Mouse (Mus musculus) activated CD4-positive, CD25-positive, alpha-beta regulatory T cell, adult 4 months (primary cell): ENCODE measurements around the gene Arid3a. TPM values are rescaled to one million over a fixed set of nuclear protein-coding genes. Genes with fewer than 3 reads are reported as not detected.

Experiments
- ATAC-seq: one replicate; pipeline ENCODE4 v1.8.0; 2017
- polyA plus RNA-seq, 2 experiments: library from polyadenylated mRNA; unstranded; fragments of 100-300 nt; shearing (Covaris generic); gene quantifications; one replicate each; pipeline ENCODE4 v1.2.1; 2017

Gene Arid3a
- polyA plus RNA-seq, 2 experiments from 2014 or later, result 2.1 to 2.5 TPM

DNA sequence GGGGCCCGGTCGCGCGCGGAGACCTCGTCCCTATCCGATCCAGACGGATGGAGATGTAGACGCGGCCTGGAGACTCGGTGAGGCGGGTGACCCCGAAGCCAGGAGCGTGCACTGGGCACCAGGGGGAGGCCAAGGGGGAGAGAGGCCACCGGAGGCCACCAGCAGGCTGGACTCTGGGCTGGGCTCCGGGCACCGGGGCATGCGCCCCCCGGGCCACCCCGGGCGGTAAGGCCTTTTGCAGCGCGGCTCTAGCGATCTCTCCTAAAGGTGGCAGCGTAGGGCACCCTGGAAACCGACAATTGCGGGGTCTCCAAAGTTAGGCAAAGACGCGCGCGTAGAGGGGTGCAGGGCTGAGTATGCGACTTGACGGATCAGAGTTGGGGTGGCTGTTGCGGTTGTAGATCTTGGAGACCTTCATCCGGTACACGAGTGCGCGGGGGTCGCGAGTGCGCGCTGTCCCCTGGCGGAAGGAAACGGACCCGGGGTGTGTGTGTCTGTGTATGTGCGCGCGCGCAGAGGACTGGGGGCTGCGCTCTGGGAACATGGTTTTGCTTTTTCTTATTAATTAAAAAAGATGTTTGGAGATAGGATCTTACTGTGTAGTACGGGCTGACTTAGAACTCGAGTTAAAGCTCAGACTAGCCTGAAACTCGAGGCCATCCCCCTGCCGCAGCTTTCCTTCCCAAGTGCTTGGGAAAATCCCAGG is 634 bp downstream of the Arid3a start:
- peak; percentile 12 for ATAC-seq

DNA sequence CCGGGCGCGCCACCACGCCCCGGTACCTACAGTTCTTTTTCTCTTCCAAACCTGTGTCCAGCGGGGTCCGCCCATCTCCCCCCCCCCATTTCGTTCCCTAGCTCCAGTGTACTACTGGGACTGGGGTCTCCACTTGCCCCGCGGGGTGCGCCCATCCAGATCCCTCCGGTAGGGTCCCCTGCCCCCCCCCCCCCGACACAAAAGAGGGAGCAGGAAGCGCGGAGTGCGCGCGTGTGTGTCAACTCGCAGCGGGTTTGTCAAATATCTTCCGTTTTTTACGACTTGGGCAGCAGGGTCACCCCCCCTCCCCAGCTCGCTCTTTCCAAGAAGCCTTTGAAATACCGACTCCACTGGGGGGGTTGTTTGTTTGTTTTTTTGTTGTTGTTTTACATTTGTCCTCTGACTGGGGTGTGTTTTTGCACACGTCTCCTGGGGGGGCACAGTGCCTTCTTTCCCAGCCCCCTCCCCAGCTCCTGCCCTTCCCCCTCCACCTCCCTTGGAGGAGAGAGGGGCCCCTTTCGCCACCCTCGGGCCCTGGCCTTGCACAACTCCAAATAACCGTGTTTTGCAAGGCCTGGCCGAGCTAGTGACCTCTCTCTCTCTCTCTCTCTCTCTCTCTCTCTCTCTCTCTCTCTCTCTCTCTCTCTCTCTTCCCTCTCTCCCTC is 1.3 kb downstream of the Arid3a start:
- ATAC-seq, result no peak

DNA sequence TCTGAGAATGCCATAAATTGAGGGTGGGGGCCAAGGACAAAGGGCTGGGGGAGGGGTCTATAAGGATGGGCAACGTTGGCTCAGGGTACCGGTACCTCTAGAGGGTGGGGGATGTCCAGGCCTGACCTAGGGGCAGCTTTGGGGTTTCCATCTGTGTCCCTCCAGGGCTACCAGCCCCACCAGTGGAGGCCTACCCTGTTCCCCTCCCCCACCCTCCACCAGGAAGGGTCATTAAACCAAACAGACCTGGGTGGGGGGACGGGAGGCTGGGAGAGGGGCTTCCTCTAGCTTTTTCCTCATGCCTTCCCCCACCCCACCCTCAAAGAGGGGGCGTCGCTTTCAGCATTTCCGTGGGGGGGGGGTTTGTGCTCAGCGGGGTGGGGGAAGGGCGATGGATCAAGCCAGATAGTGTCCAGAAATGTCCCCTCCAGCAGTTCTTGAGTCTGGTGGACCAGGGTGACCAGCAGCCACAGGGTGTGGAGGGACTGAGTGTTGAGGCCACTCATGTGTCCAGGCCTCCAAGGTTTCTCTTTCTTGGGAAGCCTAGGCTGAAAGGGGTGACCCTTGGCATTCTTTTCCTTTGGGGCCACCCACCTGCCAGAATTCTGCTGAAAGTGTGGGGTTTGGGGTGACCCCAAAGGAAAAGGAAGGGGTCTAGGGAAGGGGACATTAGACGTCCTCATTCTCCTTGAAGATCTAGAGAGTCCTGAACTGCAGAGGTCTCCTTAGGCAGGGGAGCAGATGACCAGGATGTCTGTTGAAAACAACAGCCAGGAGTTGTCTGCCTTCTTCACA is 2.3 kb downstream of the Arid3a start:
- ATAC-seq, result no peak

DNA sequence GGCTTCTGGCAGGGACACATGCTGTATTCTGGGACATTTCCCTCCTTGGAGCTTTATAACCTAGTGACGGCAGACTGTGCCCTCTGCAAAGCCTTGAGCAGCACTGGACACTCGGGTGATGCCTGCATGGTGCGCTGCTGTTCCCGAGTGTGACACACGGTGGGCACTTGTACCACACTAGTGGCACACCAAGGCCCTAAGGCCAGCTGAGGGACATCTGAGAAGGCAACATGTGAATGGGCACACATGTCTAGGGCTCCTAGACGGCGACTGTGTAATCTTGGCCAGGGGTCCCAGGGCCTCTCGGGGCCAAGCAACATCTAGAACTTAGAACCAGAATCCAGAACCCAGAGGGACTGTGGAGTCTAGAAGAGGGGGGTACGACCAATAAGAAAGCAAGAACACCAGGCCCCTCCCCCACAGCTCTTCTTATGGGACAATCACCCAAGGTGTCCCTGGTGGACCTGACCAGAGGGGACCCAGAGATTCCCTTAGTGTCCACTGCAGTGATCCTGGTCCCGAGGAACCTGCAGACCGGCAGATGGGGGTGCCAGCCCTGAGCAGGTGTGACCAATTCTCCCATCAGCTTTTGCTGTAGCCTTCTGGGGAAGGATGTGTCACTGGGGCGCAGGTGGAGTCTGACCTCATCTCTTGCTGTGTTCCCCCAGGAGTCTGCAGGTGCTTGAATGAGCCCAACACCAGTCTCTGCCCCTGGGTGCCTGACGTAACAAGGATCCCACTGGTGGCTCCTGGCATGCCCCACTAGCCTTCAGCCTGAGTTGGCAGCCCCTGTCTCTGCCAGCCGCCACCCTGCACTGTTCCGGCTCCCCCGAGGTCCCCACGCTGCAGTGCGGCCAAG is 3.4 kb downstream of the Arid3a start:
- ATAC-seq, result no peak

DNA sequence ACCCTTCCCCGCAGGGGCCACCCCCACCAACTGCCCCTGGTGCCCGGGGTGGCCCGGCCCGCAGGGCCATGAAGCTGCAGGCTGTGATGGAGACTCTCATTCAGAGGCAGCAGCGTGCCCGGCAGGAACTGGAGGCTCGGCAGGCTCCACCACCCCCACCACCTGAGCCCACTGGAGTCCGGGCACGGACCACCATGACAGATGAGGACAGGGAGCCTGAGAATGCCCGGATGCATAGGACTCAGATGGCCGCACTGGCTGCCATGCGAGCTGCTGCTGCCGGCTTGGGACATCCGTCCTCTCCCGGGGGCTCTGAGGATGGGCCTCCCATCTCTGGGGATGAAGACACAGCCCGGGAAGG is 4.0 kb downstream of the Arid3a start:
- ATAC-seq, result no peak

DNA sequence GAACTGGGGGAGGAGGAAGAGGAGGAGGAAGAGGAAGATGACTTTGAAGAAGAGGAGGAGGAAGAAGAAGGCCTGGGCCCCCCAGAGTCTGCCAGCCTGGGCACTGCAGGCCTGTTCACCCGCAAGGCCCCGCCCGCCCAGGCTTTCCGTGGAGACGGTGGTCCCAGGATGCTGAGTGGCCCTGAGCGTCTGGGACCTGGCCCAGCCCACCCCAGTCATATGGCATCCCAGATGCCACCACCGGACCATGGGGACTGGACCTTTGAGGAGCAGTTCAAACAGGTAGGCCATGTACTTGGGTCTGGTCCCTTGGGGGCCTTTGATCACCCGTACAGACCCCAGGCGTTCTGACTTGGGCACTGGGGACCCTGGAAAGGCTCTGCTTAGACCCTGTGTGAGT is 5.0 kb downstream of the Arid3a start:
- no peak for ATAC-seq

DNA sequence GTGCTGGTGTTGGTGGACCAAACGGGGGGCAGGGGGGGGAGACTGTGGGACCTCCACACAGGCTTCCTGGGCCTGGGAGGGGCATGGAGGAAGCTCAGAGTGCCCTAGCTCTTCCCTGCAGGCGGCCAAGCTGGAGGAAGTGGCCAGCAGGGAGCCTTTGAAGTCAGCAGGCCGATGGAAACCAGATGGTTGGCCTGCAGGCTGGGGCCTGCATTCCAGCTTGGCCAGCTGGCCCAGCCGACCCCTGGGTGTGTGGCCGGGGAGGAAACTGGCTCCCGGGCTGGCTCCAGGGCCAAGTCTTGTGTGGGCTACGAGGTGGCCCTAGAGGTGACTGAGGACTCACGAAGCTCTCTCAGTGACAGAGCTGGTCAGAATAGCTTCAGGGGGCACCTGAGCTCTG is 5.9 kb downstream of the Arid3a start:
- no peak for ATAC-seq

DNA sequence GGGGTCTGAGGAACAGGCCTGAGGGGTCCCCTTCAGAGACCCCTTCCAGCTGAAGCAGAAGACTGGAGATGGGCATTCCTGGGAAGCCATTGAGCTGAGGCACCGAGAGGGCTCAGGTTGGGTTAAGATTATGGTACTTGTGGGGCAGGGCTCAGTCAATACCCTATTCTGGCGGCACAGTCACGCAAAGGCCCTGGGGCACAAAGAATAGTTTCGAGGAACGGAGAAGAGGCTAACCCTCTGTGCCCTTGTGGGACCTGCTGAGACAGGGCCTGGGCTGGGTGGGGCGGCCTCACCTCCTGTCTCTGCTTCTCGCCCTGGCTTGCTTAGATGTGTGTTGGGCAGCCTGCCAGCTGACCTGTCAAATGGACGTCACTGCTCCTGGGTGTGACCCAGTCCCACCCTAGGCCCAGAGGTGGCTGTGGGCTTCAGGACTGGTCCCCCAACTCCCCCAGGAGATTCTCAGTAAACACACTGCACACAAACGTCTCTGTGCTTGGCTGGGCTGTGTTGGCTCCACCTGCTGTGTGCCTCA is 6.4 kb downstream of the Arid3a start:
- ATAC-seq, result no peak

DNA sequence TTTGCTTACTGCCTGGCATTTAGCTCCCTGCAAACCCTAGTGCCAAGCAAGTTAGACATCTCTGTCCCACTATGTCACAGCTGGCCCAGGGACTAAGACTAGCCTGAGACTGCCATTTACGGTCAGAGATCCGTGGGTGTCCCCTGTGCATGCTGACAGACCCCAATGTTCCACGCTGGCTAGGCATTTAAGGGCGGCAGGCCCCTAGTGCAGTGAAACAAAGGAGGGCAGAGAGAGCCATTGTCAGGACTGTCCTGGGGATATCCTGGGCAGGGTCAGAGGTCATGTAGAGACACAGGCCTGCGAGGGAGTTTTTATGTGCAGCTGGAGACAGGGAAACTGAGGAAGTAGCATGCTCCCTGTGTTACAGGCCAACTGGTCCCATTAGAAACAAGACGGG is 7.0 kb downstream of the Arid3a start:
- ATAC-seq, result no peak

DNA sequence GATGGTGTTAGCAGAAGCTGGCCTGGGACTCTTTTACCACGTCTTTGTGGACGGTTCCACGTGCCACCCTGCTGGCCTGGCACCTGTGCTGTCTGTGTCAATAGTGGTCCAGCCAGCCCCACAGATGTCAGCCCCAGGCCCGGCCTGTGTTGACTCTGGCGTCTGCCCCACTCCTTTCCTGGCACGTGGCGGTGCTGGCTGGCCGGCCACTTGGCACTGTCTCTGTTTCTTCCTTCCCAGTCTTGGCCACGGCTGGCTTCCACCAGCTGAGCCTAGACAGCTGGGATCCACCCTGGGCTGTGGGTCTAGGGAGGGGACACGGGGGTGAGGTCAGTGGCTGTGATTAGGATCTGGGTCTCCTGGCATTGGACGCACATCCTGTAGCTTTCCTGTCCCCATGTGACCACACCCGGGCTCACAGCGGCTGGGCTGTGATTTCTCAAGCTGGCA is 7.5 kb downstream of the Arid3a start:
- ATAC-seq, result no peak

DNA sequence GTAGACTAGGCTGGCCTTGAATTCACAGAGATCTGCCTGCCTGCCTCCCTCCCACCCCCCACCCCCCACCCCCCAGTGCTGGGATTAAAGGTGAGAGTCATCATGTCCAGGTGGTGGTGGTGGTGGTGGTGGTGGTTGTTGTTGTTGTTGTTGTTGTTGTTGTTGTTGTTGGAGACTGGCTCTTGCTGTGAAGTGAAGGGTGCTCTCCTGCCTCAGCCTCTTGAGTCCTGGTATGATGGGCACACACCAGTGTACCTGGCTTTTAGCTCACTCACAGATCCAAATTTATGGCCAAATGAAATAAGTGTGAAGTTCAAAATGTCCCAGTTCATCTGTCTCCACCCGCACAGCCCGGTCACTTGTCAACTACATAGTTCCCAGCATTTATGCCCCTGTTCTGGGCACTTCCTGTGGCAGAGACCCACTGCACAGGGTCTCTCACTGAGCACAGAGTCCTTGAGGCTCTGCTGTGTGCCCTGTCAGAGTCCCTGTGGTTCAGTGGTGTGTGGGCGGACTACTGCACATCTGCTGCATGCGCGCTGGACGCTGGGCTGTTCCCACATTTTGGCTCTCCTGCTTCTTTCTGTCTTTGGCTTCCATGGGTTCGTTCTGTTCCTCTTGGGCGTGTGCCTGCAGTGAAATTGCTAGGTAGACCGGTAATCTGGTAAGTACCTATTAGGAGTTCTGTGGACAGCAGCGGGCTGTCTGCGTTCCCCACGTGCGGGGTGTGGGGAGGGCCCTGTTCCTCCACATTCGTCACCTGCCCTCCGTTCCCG is 8.1 kb downstream of the Arid3a start:
- ATAC-seq, result no peak

DNA sequence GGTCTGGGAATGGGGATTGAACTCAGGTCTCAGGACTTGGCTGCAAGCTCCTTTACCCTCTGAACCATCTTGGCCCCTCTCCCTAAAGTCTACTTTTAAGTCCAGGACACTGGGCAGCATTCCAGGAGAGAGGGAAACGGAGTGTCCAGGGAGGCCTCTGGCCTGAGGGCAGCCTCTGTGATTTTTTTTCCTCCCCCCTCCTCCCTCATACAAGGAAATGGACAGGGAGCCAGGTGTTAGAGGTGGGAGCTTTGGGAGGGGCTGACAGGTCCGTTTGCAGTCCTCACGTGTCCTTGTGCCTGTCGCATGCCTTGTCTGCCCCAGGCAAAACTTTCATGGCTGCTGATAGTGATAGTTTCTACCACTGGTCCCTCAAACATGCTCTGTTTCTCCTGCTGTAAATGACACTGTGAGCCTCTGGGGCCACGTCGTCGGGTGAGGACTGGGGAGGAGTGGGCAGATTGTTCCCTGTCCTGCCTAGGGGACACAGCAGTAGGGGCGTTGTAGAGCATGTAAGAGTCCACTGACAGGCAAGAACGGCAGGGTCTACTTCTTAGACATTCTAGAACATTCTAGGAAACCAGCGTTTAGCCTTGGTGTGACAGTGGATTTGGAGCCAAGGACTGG is 9.6 kb downstream of the Arid3a start:
- no peak for ATAC-seq

DNA sequence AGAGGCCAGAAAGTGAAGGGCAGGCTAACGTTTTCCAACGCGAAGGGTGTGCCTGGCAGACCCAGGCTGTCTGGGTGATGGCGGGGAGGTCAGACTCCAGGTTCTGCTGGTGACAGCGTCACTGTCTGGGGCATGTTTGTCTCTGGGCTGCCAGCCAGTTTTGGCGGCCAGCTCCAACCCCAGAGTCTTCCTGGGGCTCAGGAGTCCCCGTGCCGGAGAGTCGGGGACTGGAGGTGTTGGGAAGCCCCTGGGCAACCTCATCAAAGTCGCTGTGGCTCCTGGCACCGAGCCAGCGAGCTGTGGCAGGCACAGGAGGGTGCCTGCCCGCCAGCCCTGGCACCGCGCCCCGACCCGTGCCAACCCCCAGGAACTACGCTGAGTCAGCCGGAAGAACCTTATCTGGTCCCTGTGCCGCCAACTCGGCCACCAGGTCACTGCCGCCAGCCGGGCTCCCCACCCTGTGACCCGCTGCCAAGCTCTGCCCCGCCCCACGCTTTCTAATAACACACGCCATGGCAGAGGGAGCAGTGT is 10.1 kb downstream of the Arid3a start:
- ATAC-seq, result peak; percentile 88

DNA sequence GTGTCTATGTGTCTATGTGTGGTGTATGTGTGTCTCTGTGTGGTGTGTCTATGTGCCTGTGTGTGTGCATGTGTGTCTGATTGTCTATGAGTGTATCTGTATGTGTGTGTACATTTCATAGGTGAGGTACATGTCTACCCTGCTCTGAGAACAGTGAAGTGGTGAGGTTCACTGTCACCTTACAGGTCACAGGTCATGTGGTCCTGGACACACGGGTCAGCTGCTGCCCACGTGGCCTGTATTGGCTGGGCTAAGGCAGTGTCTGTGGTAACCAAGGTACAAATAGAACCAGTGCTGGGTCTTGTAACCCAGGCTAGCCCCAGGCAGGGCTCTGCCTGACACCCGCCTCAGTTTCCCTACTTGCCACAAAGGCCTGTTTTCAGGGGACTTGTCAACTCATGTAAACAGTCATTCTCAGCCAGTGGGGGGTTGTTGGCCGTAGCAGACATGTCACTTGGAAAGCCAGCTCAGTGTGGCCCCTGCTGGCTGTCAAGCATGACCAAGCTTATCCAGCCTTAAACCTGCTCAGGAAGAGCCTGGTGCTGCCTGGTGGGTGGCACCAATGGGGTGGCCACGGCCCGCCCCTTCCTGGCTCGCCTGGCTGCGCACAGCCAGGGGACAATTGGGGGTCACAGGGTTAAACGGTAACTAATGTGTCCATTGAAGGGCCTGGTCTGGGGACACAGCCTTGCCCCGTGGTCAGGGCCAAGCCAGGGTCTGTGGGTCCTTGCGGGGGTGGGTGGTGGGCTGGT is 11.1 kb downstream of the Arid3a start:
- ATAC-seq, result no peak

DNA sequence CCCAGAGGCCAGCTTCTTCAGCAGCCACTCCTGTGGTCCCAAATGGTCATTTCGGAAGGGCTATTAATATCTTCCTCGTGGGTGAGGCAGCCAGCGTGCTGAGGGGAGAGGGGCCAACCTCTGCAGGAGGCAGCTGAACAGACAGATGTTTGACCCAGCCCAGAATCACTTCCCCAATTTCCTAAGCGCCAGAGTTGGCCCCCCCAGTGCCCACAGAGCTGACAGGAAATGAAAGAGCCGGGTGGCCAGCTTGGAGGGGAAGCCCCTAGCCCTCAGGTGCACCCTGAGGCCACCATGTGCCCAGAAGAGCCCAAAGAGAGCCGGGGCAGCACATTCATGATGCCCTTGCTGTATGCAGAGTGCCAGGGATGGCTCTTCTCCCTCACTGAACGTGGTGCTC is 13.9 kb downstream of the Arid3a start:
- no peak for ATAC-seq

DNA sequence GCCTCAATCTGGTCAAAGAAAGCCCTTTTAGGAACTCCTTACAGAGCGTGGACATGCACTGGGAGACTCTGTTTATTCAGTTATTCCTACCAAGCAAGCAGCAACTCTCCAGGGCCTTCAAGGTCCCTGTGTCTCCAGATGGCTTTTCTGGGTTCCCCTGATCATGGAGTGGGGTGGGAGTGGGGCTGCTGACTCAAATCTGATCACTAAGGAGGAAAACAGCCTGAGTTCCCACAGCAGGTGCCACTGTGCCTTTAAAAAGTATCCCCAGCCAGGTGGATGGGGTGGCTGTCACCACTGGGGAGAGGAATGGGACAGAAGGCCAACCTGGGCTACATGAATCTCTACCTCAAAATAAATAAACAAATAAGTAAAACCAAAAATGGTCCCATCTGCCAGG is 16.1 kb downstream of the Arid3a start:
- no peak for ATAC-seq

DNA sequence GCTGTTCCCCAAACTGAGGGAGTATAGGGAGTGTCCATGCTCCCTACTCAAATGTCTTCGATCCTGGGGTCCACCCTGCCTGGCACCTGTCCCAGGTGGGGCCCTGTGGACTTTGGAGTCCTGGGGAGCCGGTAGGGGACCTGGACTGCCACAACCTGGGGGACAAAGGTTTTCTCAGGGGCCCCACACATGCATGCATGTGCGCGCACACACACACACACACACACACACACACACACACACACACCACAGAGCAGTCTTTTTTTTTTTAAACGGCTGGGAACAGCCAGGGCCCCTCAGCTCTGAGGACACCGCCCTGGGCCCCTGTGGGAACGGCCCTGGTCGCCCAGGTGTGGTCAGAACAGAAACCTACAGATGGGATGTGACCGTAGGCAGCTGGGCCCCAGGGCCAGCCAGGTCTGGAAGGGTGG is 16.6 kb downstream of the Arid3a start:
- ATAC-seq, result no peak

DNA sequence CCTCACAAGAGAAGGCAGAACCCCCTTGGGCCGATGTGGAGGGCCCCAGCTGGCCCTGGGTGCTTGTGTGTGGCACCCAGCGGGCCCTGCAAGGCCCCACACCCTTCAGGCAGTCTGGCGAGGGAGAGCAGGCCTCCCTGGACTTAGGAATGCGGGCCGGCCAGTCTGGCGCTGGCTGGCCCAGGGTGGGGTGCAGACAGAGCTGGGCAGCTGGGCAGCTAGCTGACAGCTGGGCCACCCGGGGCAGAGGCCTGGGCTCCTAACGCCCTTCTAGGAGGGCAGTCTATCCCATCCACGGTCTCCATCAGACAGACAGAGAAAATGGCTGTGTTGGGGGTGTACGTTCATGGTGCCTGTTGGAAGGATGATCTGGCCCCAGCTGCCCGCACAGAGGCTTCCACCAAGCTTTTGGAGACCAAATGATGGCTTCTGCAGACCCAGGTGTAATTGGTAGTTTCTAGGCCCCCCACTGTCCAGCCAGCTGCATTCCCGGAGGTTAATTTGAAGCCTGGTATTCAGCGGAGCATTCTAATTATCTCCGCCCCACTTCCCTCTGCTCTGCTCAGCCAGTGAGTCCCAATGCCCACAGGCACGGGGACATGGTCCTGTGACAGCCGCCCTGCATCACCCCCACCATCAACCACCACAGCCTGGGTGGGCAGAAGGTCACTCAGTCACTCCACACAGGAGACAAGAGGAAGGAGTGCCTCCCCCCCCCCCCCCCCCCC is 18.8 kb downstream of the Arid3a start:
- no peak for ATAC-seq

DNA sequence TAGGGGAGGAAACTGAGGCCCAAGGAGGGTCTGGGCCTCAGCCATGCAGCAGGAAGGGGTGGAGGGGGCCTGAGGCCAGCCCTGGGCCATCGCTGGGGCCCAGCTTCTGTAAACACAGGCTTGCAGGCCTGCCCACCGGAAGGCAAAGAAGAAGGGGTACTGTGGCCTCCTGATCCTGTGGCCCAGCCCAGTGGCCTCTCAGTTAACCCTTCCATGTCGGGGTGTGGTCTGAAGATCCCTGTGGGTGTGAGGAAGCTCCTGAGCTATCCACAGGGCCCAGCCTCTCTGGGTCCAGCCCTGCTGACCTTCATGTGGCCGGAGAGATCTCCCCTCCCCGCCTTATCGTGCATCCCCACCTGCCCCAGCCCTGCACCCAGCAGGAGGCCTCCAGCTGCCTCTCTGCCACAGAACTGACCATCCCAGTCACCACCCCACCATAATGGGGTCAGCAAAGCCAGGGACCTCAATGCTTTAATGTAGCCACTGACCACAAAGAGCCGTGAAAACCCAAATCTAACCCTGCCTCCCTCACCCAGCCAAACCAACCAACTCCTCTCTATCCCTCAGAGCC is 20.0 kb downstream of the Arid3a start:
- no peak for ATAC-seq
